Mouse (Mus musculus) lung, embryonic 16.5 days (tissue): ENCODE measurements around the gene Oma1. TPM values are rescaled to one million over a fixed set of nuclear protein-coding genes. Genes with fewer than 3 reads are reported as not detected.

Experiments
- ATAC-seq: fragments of 200-750 bp; cut with Nextera tagmentation; 2 replicates; pipeline ENCODE4 v1.8.0; 2017; ENCODE audit warnings: low read depth, mild to moderate bottlenecking, moderate library complexity
- H3K27ac ChIP-seq: fragments of 300-500 bp; sonication (generic); 2 replicates; pipeline ENCODE4 v1.5.1; 2014; ENCODE audit warnings: mild to moderate bottlenecking, control low read depth, low read length
- H3K27me3 ChIP-seq: fragments of 300-500 bp; sonication (generic); 2 replicates; pipeline ENCODE4 v1.6.1; 2014; ENCODE audit warnings: low read depth, low read length, mixed read lengths; ENCODE audit not compliant: control insufficient read depth, insufficient read depth
- H3K36me3 ChIP-seq: fragments of 300-500 bp; sonication (generic); 2 replicates; pipeline ENCODE4 v1.6.1; 2014; ENCODE audit warnings: low read length; ENCODE audit not compliant: control insufficient read depth, insufficient read depth
- H3K4me1 ChIP-seq: fragments of 300-500 bp; sonication (generic); replicated peaks from 2 replicates; pipeline ENCODE4 v1.6.1; 2014; ENCODE audit warnings: low read length, mixed read lengths; ENCODE audit not compliant: control insufficient read depth, insufficient read depth
- H3K4me2 ChIP-seq: fragments of 300-500 bp; sonication (generic); 2 replicates; pipeline ENCODE4 v1.6.1; 2014; ENCODE audit warnings: low read depth, low read length, control low read depth
- H3K4me3 ChIP-seq: fragments of 300-500 bp; sonication (generic); 2 replicates; pipeline ENCODE4 v1.5.1; 2014; ENCODE audit warnings: mild to moderate bottlenecking, low read length, control low read depth
- H3K9ac ChIP-seq: fragments of 300-500 bp; sonication (generic); 2 replicates; pipeline ENCODE4 v1.6.1; 2014; ENCODE audit warnings: low read length, control low read depth
- H3K9me3 ChIP-seq: fragments of 300-500 bp; sonication (generic); 2 replicates; pipeline ENCODE4 v1.6.1; 2016; ENCODE audit warnings: low read length; ENCODE audit not compliant: control insufficient read depth
- WGBS: fragments of 180-500 bp; shearing (Covaris S2); extraction: QIAGEN DNeasy Blood & Tissue Kit; methylation state at CpG from one replicate; pipeline ENCODE4 v1.1.7; 2014; 5-methylcytosine and 5-hydroxymethylcytosine counted together
- polyA plus RNA-seq: library from polyadenylated mRNA; unstranded; fragments of >200 nt; fragmentation: Nextera tagmentation; extraction: Ambion mirVana; gene quantifications from 2 replicates; pipeline ENCODE4 v1.2.1, GENCODE M21; 2015

The Oma1 gene
- polyA plus RNA-seq, 1 experiment from 2014 or later, result 23.3 TPM

GRCm38 (mm10) chr4:103410217-103410799 is 96.7 kb downstream of the Oma1 start:
- Histone ChIP-seq H3K9me3 (peaks cover 3% of the 10 kb centered on the region; the same call in 1 of the 2 replicates), H3K36me3 (no peaks in the 10 kb centered on the region), H3K27me3 (no peaks in the 10 kb centered on the region), H3K4me1 (no peaks in the 10 kb centered on the region), H3K9ac (no peak overlapping the region), H3K27ac (no peak overlapping the region), H3K4me3 (no peak overlapping the region), H3K4me2 (no peak overlapping the region)
- 21% methylated on average over 4 of the region's 4 CpGs for WGBS
- no peak for ATAC-seq

Other genes starting within 250 kb of the Oma1 start
- gene Mier1, start 199.4 kb upstream of the Oma1 start, polyA plus RNA-seq, result 36.7 and 38.4 TPM in 2 replicates
- 5.0 and 7.6 TPM in 2 replicates for gene Wdr78, start 199.3 kb upstream of the Oma1 start, polyA plus RNA-seq
- gene Slc35d1, start 98.6 kb upstream of the Oma1 start, polyA plus RNA-seq, result 7.4 and 8.1 TPM in 2 replicates
- not detected in 2 replicates for gene 4921539E11Rik, start 22.9 kb upstream of the Oma1 start, polyA plus RNA-seq